Mouse (Mus musculus) cortical plate, adult 2 months (tissue): ENCODE measurements at regions not wholly inside any gene's neighbourhood (a gene's known extent, or its start where the extent isn't known, plus 50 kb on each side); places are given as distances from the start of the nearest gene placed in this dataset.

Experiments used
- H3K27ac ChIP-seq: fragments of 200-500 bp; 2 replicates; pipeline ENCODE4 v1.5.1; 2012; ENCODE audit warnings: low read length, control low read depth, inconsistent platforms; ENCODE audit not compliant: insufficient read depth
- H3K4me1 ChIP-seq: fragments of 200-500 bp; 2 replicates; pipeline ENCODE4 v1.6.1; 2011; ENCODE audit warnings: low read length; ENCODE audit not compliant: control insufficient read depth, insufficient read depth
- H3K4me3 ChIP-seq: fragments of 200-500 bp; 2 replicates; pipeline ENCODE4 v1.5.1; 2011; ENCODE audit warnings: mild to moderate bottlenecking, low read length, control low read depth; ENCODE audit not compliant: insufficient read depth
- CTCF ChIP-seq: fragments of 200-500 bp; IDR thresholded peaks from 2 replicates; pipeline ENCODE4 v1.5.1; 2011; ENCODE audit warnings: mild to moderate bottlenecking, control low read depth, low read length; ENCODE audit not compliant: insufficient read depth; ENCODE audit errors: extremely low read depth
- POLR2A ChIP-seq: fragments of 200-500 bp; IDR thresholded peaks from 2 replicates; pipeline ENCODE4 v1.6.1; 2011; ENCODE audit warnings: mild to moderate bottlenecking, low read length, control low read depth; ENCODE audit not compliant: insufficient read depth; ENCODE audit errors: extremely low read depth

DNA sequence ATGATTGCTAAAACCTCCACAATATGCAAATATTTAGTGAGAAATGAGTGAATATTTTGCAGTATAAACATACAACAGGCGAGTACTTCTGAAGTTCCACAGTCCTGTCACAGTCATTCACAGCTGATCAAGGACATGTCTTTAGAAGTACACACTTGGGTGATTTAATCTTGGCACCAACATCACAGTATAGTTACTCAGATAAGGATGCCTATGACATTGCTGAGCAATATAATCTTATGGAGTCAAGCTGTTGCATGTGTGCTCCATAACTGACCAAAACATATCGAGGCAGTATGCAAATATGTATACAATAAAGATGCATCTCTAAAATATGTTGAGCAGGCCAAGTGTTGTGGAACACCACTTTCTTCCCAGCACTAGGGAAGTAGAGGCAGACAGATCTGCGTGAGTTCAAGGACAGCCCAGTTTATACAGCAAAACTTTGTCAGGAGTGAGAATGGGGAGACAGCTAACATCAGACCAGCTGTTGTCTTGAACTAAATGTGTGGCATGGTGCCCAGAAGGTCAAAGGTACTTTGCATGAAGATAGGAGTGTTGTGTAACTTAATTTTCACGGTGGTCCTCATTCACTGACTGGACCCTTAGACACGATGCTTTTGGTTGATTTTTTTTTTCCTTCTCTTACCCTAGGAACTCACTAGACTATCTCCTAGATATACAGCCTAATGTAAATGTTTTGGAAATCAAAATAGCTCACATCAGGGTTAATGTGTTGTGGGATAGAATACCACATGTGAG lies 70.7 kb upstream of the Peli2 start:
- H3K27ac ChIP-seq = no peak overlapping the region
- H3K4me1 ChIP-seq = no peaks in the 10 kb centered on the region; the same call in 1 of the 2 replicates
- TF ChIP-seq POLR2A (no peak), CTCF (no peak)
- H3K4me3 ChIP-seq = no peak overlapping the region

DNA sequence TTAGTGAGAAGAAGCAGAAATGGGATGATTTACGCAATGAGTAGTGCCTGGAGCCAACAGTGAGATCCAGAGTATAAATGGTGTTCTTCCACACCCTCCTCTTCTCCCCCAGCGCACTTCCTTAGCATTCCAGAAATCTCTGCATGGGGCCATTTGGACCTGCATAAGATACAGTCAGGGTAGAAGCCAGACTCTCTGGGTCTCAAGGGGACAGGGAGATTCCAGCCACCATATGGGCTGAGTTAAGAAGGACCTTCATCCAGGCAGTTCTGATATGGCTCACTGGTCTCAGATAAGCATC lies 70.2 kb upstream of the Peli2 start:
- TF ChIP-seq CTCF (no peak), POLR2A (no peak)
- Histone ChIP-seq H3K27ac (no peak overlapping the region), H3K4me1 (no peaks in the 10 kb centered on the region; the same call in 1 of the 2 replicates), H3K4me3 (no peak overlapping the region)

DNA sequence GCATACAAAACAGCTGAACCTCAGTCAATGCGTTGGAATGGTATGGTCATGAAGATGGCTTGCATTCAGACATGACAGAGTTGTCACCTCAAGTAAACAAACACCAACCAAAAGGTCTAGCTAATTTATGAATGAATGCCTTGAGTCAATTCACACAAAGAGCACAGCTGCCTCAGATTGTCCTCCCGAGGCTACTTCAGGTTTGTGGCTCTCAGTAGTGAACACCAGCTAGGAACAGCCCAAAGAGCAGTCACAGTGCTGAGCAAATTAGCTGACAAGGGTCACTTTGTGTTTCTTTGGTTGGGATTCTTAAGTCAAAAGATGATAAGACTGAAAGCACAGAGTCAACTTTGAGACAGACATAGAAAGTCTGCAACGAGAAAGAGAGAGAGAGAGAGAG lies 68.7 kb upstream of the Peli2 start:
- TF ChIP-seq POLR2A = no peak
- TF ChIP-seq CTCF = no peak
- no peak overlapping the region for H3K4me3 ChIP-seq
- H3K4me1 ChIP-seq = no peaks in the 10 kb centered on the region; the same call in 1 of the 2 replicates
- peak overlapping the region; percentile 37; the same call in 1 of the 2 replicates for H3K27ac ChIP-seq

DNA sequence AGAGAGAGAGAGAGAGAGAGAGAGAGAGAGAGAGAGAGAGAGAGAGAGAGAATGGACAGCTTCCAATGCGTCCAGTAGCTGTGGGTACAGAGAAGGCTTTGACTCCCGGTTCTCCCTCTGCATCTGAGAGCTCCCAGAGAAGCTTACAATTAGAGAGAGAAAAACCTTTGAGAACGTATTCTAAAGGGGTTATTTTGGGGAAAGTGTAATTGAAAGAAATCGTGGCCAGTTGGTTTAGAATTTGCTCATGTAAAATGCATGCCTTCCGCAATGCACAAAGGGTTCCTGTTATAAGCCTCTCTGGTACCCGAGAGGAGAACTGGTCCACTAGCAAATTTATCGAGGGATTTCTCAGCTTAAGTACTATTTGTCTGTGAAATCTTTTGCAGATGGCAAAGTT lies 68.2 kb upstream of the Peli2 start:
- no peaks in the 10 kb centered on the region; the same call in 1 of the 2 replicates for H3K4me1 ChIP-seq
- TF ChIP-seq POLR2A = no peak
- no peak for TF ChIP-seq CTCF
- H3K27ac ChIP-seq = peak overlapping the region; percentile 37; the same call in 1 of the 2 replicates
- no peak overlapping the region for H3K4me3 ChIP-seq

DNA sequence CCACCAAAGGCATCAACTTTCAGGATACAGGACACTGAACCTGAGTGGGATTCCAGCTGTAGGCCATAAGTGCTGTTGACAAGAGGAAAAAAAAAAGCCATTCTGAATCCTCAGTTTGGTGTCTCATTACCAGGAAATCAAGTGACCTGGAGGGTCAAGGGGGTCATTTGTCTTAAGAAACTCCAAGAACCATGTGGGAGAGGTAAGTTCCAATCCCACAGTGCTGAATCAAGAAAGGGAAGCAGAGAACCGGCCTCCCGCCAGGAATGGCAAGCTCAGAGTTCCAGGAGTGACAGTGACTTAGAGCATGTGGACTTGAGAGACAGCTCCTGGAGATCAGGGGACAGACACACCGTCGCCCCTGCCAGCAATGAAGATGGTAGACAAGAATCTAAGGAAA lies 67.5 kb upstream of the Peli2 start:
- Histone ChIP-seq H3K4me3 (no peak overlapping the region), H3K4me1 (no peaks in the 10 kb centered on the region; the same call in 1 of the 2 replicates), H3K27ac (peak overlapping the region; percentile 33; the same call in 1 of the 2 replicates)
- TF ChIP-seq CTCF (no peak), POLR2A (no peak)

DNA sequence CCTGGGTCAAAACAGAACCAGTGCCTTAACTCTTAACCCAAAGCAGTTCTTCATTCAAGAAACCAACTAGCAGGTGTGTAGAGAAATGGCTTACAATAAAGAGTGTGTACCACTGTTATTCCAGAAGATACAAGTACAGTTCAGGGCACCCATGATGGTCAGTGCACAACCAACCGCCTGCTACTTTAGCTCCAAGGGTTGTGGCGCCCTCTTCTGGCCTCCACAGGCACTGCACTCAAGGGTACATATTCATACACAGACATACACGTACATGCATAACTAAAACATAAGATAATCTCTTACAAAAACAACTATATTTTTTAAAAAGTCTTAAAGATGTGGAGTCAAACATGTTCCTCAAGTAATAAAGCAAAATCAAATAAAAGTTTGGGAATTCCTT lies 65.9 kb upstream of the Peli2 start:
- TF ChIP-seq CTCF = 0 out of 2 replicates have a peak, but pooled peaks have one; percentile 9
- no peak for TF ChIP-seq POLR2A
- Histone ChIP-seq H3K4me3 (no peak overlapping the region), H3K4me1 (peaks cover 2% of the 10 kb centered on the region; the same call in 1 of the 2 replicates), H3K27ac (no peak overlapping the region)

DNA sequence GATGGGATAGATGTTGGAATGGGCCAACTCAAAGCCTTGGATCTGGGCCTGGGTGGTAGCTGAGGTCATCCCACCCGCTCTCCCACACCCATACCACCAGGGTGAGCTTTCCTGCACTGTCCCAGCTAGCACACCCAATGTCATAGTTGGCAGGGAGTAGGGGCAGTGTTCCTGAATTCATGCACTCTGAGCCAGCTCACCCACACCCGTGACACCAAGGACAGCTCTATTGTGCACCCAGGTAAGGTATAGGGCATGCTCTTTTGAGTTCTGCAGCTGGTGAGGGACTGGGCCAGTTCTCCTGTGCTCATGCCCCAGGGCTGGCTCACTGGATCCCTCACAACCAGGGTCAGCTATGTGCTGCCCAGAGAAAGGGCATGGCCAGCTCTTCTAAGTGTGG lies 64.8 kb upstream of the Peli2 start:
- Histone ChIP-seq H3K4me1 (peaks cover 2% of the 10 kb centered on the region; the same call in 1 of the 2 replicates), H3K4me3 (no peak overlapping the region), H3K27ac (no peak overlapping the region)
- TF ChIP-seq CTCF = no peak
- TF ChIP-seq POLR2A = no peak

DNA sequence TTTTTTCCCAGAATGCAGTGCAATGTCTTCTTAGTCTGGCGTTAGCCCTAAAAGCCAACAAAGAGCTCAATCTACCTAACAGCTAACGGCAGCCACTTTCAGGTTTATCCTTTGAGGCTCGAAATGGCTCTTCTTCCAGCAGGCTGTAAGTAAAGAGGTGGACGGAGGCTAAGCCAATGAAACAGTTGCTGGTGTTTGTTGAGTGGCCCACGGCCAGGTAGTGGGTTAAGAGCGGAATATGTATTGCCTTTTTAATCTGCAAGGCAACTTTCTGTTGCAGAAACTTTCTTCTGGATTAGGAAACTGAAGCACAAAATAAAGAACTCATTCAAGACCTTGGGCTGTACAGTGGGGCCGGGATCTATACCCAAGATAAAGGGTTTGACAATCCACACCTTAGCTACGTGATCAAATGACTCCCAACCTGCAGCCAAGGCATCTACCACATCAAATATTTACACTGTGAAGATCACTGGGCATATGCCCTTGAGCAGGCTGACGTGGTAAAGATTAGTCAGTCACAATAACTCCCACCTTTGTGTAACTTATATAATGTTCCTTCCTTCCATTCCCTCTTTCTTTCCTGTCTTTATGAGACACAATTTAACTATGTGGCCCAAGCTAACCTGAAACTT lies 62.3 kb upstream of the Peli2 start:
- H3K4me3 ChIP-seq = no peak overlapping the region
- H3K4me1 ChIP-seq = peaks cover 2% of the 10 kb centered on the region; the same call in 1 of the 2 replicates
- TF ChIP-seq CTCF (no peak), POLR2A (no peak)
- no peak overlapping the region for H3K27ac ChIP-seq

DNA sequence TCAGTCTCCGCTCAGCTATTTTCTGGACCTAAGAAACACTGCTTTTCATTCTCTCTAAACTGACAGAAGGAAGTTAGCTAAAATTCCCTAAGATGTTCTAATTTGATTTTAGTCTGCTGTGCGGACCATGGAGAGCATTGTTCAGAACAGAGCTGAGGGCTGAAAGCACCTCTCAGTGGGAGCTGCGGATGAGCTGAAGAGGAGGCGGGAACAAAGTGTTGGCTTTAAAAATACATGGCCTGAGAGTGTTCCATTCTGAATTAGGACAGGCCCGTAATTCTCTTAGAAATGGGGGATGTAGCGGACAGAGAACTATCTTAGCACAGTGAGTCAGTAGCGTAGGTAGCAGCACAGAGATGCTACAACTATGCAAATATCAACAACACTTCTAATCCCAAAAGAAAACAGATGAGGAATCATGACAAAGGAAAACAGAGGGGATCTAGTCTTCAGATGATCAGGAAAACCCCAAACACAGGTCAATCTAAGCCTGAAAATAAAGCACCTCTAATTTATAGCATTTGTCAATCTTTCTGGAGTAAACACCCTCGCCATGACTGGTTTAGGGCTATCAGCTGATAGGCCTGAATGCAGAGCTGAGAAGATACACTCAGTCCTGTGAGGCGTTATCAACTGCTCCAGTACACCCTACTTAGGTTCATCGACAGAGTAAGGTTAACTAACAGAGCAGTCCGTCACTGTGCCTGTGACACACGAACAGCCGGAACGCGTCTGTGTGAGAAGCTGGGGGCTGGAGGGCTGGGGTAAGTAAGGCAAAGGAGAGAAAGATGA lies 60.8 kb upstream of the Peli2 start:
- Histone ChIP-seq H3K4me1 (peaks cover 2% of the 10 kb centered on the region; the same call in 1 of the 2 replicates), H3K27ac (no peak overlapping the region), H3K4me3 (no peak overlapping the region)
- TF ChIP-seq POLR2A = no peak
- TF ChIP-seq CTCF = no peak
